10 mouse cellular contexts compared by ENCODE assay signal in the genomic region with DNA sequence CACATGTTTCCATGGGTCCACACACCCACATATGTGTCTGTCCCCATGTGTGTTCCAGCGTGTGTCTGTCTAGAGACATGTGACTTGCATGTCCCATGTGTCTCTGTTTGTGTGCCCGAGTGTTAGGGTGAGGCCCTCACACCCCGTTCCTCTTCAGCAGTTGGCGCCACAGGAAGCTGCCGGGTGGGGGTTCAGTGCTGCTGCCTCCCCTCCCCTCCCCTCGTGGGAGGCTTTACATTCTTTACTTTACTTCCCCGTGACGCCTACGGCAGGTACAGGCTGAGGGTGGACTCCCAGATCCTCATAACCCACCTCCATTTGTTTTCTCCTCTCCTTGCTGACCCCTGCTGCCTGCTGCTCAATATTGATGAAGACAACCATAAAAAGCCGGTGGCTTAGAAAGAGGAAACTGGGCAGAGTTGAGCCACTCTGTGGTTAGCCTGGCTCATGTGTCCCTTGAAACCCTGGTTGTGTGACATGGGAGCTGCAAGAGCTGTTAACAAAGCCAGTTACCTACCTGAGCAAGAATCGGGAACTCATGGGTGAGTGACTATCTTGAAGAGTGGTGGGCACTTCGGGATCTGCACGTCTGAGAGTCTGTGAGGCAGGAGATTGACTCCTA. TPM values are rescaled to one million over a fixed set of nuclear protein-coding genes. Genes with fewer than 3 reads are reported as not detected.
DNase-seq lines count a peak whose midpoint lies in the region; ATAC-seq lines count a peak whose summit lies in the region.
"Had no signal": no experiment of that assay in that cellular context is flagged by ENCODE, and none has a peak within 500 bp of the region (broad histone marks: within the 10 kb centered on the region; RNA-seq: fewer than 3 reads in every experiment).

A430078G23Rik (plus strand) TSS at position 227 of the 622 bp plus-strand sequence.

- H3K4me2 ChIP-seq in midbrain, embryonic 15.5 days: no peak within 1 kb of the TSS
- H3K4me2 ChIP-seq: limb, embryonic 12.5 days had no signal

- no peak within 1 kb of the TSS for H3K4me3 ChIP-seq in midbrain, embryonic 15.5 days
- H3K4me3 ChIP-seq: hindbrain, embryonic 10.5 days; limb, embryonic 12.5 days had no signal

- no peaks in the 10 kb centered on the region for H3K36me3 ChIP-seq in midbrain, embryonic 15.5 days (replicated peaks)
- H3K36me3 ChIP-seq: hindbrain, embryonic 10.5 days; limb, embryonic 12.5 days had no signal

- no peaks in the 10 kb centered on the region for H3K9me3 ChIP-seq in midbrain, embryonic 15.5 days
- H3K9me3 ChIP-seq: hindbrain, embryonic 10.5 days; limb, embryonic 12.5 days had no signal

- peak; percentile 76 for DNase-seq in CD4-positive, CD25-positive, alpha-beta regulatory T cell, adult 2 months (ENCODE audit: low read depth, low spot score)
- DNase-seq in lung, postnatal 10 days: peak; percentile 25
- DNase-seq in spleen, postnatal 14 days (ENCODE audit: low spot score in 2 of 2): peak; percentile 58 to 63
- DNase-seq in kidney, adult 9 months: no peak
- DNase-seq in gastrocnemius, adult 18-20 months (ENCODE audit: low spot score): no peak

- 82% methylated on average over 13 of the region's 13 CpGs for WGBS in midbrain, embryonic 15.5 days

- no peaks in the 10 kb centered on the region for H3K27me3 ChIP-seq in midbrain, embryonic 15.5 days (replicated peaks)
- H3K27me3 ChIP-seq: limb, embryonic 12.5 days had no signal

- H3K27ac ChIP-seq in midbrain, embryonic 15.5 days: no peak within 1 kb of the TSS
- H3K27ac ChIP-seq: hindbrain, embryonic 10.5 days; limb, embryonic 12.5 days had no signal

- H3K9ac ChIP-seq in midbrain, embryonic 15.5 days: no peak within 1 kb of the TSS
- H3K9ac ChIP-seq: limb, embryonic 12.5 days had no signal

- peak; percentile 61 for ATAC-seq in common myeloid progenitor, adult 5-6 weeks (replicated peaks; ENCODE audit: low read depth, poor library complexity, severe bottlenecking)
- no peak for ATAC-seq in frontal cortex, adult (ENCODE audit: low TSS enrichment)
- no peak for ATAC-seq in midbrain, embryonic 15.5 days (replicated peaks)

- H3K4me1 ChIP-seq in midbrain, embryonic 15.5 days: no peaks in the 10 kb centered on the region
- H3K4me1 ChIP-seq: hindbrain, embryonic 10.5 days; limb, embryonic 12.5 days had no signal

RNA-seq across cellular contexts. Expression of gene A430078G23Rik, which starts in this region (rescaled TPM):
- 22.7 and 25.9 TPM in 2 replicates for total RNA-seq in common myeloid progenitor, adult 5-6 weeks (2017)
- under 1 TPM in 1 of 2 experiments, not detected in 1; 0.11 TPM for total RNA-seq in gastrocnemius, adult 18-20 months (2021)
- polyA plus RNA-seq in midbrain, embryonic 15.5 days (2015; fragmentation: Nextera tagmentation; extraction: Ambion mirVana): not detected in 2 replicates
- polyA plus RNA-seq: hindbrain, embryonic 10.5 days had no signal

Comparison
In these comparisons a context has a peak if more than half of its experiments do, and no peak if none do; other contexts are left out.
1. RNA of gene A430078G23Rik (total RNA-seq): 22.7 to 25.9 TPM in common myeloid progenitor, adult 5-6 weeks; 0.11 TPM in gastrocnemius, adult 18-20 months; every median in the first group is over 10 times any median in the second.
2. DNase-seq: peak in CD4-positive, CD25-positive, alpha-beta regulatory T cell, adult 2 months (single experiment), lung, postnatal 10 days (single experiment) and spleen, postnatal 14 days (2 of 2); none in kidney, adult 9 months (single experiment) and gastrocnemius, adult 18-20 months (single experiment).